Mouse (Mus musculus): Measurements from ENCODE around the gene Fyb.

DNA sequence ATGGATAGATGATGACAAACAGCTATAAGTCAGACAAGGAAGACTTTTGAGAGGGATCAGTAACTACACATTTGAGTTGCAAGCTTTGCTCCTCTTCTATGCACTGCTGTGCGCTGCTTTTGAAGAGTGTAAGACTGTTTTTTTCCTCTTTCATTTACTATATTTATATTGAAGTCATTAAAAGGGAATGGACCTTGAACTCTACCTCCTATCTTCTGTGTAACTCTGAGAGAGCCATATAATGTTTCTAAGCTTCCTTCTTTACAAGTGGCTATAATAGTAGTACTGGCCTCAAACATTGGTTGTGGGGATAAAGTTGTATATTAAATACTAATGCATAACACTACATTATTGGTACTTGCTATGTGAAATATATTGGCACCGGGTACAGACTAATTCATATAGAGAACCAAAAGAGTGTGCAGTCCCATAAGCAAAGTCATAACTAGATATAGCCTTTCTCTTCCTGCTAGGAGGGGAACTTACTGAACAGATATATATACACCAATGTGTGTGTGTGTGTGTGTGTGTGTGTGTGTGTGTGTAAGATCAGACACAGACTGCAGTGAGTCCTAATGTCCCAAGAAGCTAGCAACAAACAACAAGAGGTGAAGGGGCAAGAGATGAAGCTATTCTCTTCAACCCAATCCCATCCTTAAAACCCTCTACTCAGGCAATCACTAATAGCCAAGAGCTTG, 47.7 kb downstream of the Fyb start:
- TF ChIP-seq POLR2A (IDR thresholded peaks at IDR 0.05; ENCODE audit: low read depth, low read length) (no peak), CTCF (IDR thresholded peaks at IDR 0.05; ENCODE audit: borderline replicate concordance, insufficient read depth, low read length) (no peak)

All from embryonic fibroblast, embryonic 13.5 days (primary cell).